Mouse (Mus musculus) Patski (cell line): ENCODE measurements around the gene Pi16. TPM values are rescaled to one million over a fixed set of nuclear protein-coding genes. Genes with fewer than 3 reads are reported as not detected.
"Not testable (repeated sequence)": the region's sequence is repeated elsewhere in the genome, so short reads cannot be mapped to it uniquely, and the experiment has no call there.

Experiments used
- ATAC-seq: fragments of 100-300 bp; one replicate; pipeline ENCODE4 v1.8.0; 2021
- CTCF ChIA-PET: fragments of 350-600 bp; sonication (Branson Sonifier 250); formaldehyde crosslinking; loops from one replicate; lab custom pipeline; 2022; ENCODE audit warnings: inconsistent platforms; lab: Charles Lee
- POLR2A ChIA-PET: fragments of 350-600 bp; sonication (Branson Sonifier 250); formaldehyde crosslinking; loops from one replicate; lab custom pipeline; 2022; ENCODE audit warnings: antibody characterized with exemption, inconsistent platforms; lab: Charles Lee
- DNase-seq: peaks from one replicate; pipeline ENCODE4 v3.0.0-alpha.2; 2011; ENCODE audit warnings: low read depth, low spot score
- H3K27me3 ChIP-seq: fragments of 371-371 bp; one replicate; pipeline ENCODE4 v1.5.1; 2021
- CTCF ChIP-seq: fragments of 100-300 bp; IDR thresholded peaks from one replicate; pipeline ENCODE4 v1.5.1; 2021
- in situ Hi-C: fragments of 300-500 bp; cut with MboI; formaldehyde crosslinking; loops from 3 replicates; pipeline ENCODE4 v1.11.1; 2018; ENCODE audit warnings: low pct_unique_long_range_greater_than_20kb, mixed read lengths
- polyA plus RNA-seq: library from polyadenylated mRNA; unstranded; gene quantifications from one replicate; pipeline ENCODE4 v1.2.3, GENCODE M21; 2021

The Pi16 gene
- not detected for polyA plus RNA-seq

DNA sequence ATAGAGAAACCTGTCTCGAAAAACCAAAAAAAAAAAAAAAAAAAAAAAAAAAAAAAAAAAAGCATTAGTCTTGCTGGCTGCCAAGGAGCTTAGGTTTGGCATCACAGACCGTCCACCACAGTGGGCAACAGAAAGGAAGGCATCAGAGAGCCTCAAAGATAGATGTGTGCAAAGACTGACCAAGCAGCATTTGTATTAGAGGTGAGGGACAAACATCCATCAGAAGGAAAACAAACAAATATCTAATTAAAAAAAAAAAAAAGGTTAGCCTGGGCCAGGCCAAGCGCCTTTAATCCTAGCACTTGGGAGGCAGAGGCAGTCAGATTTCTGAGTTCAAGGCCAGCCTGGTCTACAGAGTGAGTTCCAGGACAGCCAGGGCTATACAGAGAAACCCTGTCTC is at the start of gene Pi16:
Gene Pi16 (plus strand): TSS at position 301 of the 400 bp plus-strand sequence.
- DNase-seq, CTCF ChIA-PET, in situ Hi-C loops, ATAC-seq, H3K27me3 ChIP-seq: not testable (repeated sequence)
- POLR2A ChIA-PET = interaction anchor here (0.7 kb wide), 1 partner anchor 59 kb away, joined by 4 read pairs; no protein-coding TSS in a partner anchor

GRCm38 (mm10) chr17:29267931-29268681 is 49.4 kb upstream of the Pi16 start:
- DNase-seq = no peak
- no peak for TF ChIP-seq CTCF
- CTCF ChIA-PET = interaction anchor here (1.1 to 2.5 kb wide), 14 partner anchors 8 to 103 kb away, joined by 3 to 14 read pairs (median 5); partner anchors contain the start of gene Mtch1
- no peaks in the 10 kb centered on the region for H3K27me3 ChIP-seq
- in situ Hi-C loops = loop anchor here (10.0 kb wide), 1 partner anchor 247 kb away; no protein-coding TSS in a partner anchor
- POLR2A ChIA-PET = interaction anchor here (1.0 kb wide), 1 partner anchor 103 kb away, joined by 3 read pairs; no protein-coding TSS in a partner anchor
- no peak for ATAC-seq

DNA sequence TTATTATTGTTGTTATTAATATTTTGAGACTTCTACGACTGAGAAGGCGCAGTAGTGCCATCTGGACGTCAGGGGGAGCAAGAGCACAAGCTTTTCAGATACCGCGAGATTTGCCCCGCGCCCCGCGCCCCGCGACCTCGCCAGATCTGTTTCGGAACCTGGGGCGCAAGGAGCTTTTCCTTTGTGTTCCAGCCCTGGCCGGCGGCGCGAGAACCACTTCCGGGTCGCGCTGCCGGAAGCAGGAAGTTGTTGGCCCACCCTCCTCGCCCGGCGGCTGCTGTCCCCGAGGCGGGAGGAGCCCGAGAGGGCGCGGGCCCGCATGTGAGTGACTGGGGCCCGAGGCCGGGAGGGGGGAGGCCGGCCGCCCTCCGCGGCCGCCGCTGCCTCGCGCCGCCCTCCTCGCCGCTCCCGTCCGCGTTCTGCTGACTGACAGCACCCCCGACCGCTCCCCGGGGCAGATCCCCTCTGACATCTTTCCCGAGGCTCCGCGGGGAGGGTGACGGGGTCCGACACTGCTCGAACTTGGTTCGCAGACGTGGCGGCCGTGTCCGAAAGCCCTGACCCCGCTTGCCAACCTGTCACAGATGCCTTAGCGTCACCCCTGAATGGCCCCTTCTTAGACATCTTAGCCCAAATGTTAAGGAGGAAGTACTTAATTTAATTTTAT is 48.7 kb upstream of the Pi16 start, which contains the start of gene BC004004:
Gene BC004004 (plus strand): TSS at position 107 of the 667 bp plus-strand sequence.
- CTCF ChIA-PET = interaction anchor here (0.6 to 2.5 kb wide), 14 partner anchors 9 to 102 kb away, joined by 3 to 14 read pairs (median 4); partner anchors contain the start of gene Mtch1
- ATAC-seq = peak; percentile 63
- POLR2A ChIA-PET = interaction anchor here (1.0 kb wide), 1 partner anchor 103 kb away, joined by 3 read pairs; no protein-coding TSS in a partner anchor
- H3K27me3 ChIP-seq = no peaks in the 10 kb centered on the region
- TF ChIP-seq CTCF = peak; percentile 94
- in situ Hi-C loops = loop anchor here (10.0 kb wide), 1 partner anchor 246 kb away; no protein-coding TSS in a partner anchor
- peak; percentile 51 for DNase-seq

- no peak for TF ChIP-seq CTCF
- no peaks in the 10 kb centered on the region for H3K27me3 ChIP-seq
- ChIA-PET POLR2A (interaction anchor here (1.0 kb wide), 1 partner anchor 102 kb away, joined by 3 read pairs; no protein-coding TSS in a partner anchor), CTCF (interaction anchor here (0.6 to 2.5 kb wide), 10 partner anchors 10 to 87 kb away, joined by 3 to 14 read pairs (median 4); partner anchors contain the start of gene Mtch1)
- no peak for DNase-seq
- ATAC-seq = no peak
- in situ Hi-C loops = loop anchor here (10.0 kb wide), 1 partner anchor 245 kb away; no protein-coding TSS in a partner anchor
These were observed 48.2 kb upstream of the Pi16 start for GRCm38 (mm10) chr17:29269349-29269706.

DNA sequence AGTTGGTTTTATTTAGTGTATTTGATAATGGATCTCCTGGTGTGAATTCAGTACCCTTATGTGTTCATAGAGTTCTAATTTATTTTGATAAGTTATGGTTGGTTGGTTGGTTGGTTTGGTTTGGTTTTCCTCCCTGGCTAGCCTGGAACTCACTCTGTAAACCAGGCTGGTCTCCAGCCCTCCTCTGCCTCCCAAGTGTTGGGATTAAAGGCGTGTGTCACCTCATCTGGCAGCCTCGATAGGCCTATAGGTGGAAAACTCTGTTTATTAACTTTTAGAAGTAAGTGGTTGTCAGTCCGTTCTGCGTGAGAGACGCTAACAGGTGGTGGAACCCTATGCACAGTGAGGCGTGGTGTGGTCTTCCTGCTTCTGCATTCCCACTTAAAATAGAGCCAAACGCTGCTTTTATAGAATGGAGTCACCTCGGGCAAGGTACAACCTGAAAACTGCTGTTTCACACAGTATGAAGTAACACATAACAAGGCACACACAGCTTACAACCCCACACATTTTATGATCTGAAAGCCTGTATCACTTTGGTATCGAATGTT is 47.3 kb upstream of the Pi16 start:
- in situ Hi-C loops = no loop called here
- ATAC-seq (no peak), DNase-seq (no peak)
- no peaks in the 10 kb centered on the region for H3K27me3 ChIP-seq
- POLR2A ChIA-PET = no interaction called here
- CTCF ChIA-PET = interaction anchor here (0.8 to 2.5 kb wide), 2 partner anchors 9 to 101 kb away, joined by 3 to 14 read pairs; no protein-coding TSS in a partner anchor
- TF ChIP-seq CTCF = no peak

DNA sequence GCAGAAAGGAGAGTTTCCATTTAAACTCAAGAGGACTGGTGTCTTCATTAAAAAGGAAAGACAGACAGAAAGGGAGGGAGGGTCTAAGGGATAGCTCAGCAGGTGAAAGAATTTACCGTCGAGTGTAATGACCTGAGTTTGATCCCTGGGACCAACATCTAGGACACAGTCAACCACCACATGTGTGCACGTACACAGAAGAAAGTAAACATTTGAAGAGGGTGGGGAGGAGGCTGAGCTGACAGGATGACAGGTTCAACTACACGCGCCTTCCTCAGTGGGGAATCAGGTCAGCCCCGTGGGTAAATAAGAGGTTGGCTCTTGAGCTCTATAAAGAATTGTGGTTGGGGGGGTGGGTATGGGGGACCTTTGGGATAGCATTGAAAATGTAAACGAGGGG is 44.3 kb upstream of the Pi16 start:
- TF ChIP-seq CTCF = no peak
- DNase-seq (no peak), ATAC-seq (no peak)
- H3K27me3 ChIP-seq = no peaks in the 10 kb centered on the region
- in situ Hi-C loops = no loop called here
- CTCF ChIA-PET = no interaction called here
- POLR2A ChIA-PET = no interaction called here

DNA sequence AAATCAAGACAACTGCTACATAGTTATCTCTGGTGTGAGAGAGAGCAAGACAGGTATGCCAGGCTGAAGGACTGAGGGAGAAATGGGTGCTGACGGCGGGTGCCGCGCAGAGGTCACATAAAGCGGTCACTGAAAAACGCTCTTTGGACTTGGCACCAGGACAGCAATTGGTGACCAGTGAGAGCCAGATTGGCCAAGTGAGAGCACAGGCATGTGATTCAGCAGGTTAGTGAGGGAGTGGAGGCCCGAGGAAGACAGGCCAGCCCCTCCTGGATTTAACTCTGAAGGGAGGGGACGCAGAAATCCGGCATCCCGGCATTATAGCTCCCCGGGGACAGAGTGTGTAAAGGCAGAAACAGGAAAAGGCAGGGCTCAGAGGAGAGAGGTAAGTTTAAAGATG is 43.6 kb upstream of the Pi16 start:
- ChIA-PET CTCF (no interaction called here), POLR2A (no interaction called here)
- TF ChIP-seq CTCF = no peak
- H3K27me3 ChIP-seq = no peaks in the 10 kb centered on the region
- no peak for ATAC-seq
- no peak for DNase-seq
- in situ Hi-C loops = no loop called here

GRCm38 (mm10) chr17:29280422-29280821 is 37.1 kb upstream of the Pi16 start:
- H3K27me3 ChIP-seq = no peaks in the 10 kb centered on the region
- POLR2A ChIA-PET = no interaction called here
- TF ChIP-seq CTCF = no peak
- DNase-seq (no peak), ATAC-seq (no peak)
- in situ Hi-C loops = no loop called here
- CTCF ChIA-PET = interaction anchor here (0.9 to 3.4 kb wide), 2 partner anchors 8 to 12 kb away, joined by 3 to 14 read pairs; partner anchors contain the start of gene BC004004

DNA sequence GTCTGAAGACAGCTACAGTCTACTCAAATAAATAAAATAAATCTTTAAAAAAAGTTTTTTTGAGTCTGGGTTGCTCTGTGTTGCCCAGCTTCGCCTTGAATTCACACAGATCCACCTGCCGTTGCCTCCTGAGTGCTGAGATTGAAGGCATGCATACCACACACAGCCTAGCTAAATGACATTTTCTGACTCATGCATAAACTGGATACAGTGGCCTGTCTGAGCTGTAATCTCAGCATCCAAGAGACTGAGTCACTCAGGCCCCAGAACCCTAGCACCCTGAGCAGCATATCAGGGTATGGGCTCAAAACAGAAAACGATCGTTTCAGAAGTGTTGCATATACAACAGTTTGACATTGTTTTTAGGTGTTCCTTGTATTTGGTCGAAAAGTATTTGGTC is 35.9 kb upstream of the Pi16 start:
- TF ChIP-seq CTCF = no peak
- ChIA-PET CTCF (interaction anchor here (0.8 to 0.9 kb wide), 2 partner anchors 7 to 9 kb away, joined by 3 read pairs; no protein-coding TSS in a partner anchor), POLR2A (no interaction called here)
- no peaks in the 10 kb centered on the region for H3K27me3 ChIP-seq
- no peak for ATAC-seq
- no peak for DNase-seq
- in situ Hi-C loops = no loop called here
